Mouse (Mus musculus) layer of hippocampus, postnatal 25 days (tissue): ENCODE measurements around the gene Tab1. TPM values are rescaled to one million over a fixed set of nuclear protein-coding genes. Genes with fewer than 3 reads are reported as not detected.
"Not testable (repeated sequence)": the region's sequence is repeated elsewhere in the genome, so short reads cannot be mapped to it uniquely, and the experiment has no call there.

Experiments used
- DNase-seq, 2 experiments: peaks; one replicate each; pipeline ENCODE4 v3.0.0; 2022; ENCODE audit warnings: mixed read lengths in 2 of 2, low spot score in 1 of 2; ENCODE audit errors: extremely low spot score in 1 of 2
- total RNA-seq, 2 experiments: library from RNA; stranded (reverse); gene quantifications; 2 replicates each; pipeline ENCODE4 v1.2.3; 2021

The Tab1 gene
- total RNA-seq, 2 experiments from 2014 or later = 25.1 to 33.8 TPM

DNA sequence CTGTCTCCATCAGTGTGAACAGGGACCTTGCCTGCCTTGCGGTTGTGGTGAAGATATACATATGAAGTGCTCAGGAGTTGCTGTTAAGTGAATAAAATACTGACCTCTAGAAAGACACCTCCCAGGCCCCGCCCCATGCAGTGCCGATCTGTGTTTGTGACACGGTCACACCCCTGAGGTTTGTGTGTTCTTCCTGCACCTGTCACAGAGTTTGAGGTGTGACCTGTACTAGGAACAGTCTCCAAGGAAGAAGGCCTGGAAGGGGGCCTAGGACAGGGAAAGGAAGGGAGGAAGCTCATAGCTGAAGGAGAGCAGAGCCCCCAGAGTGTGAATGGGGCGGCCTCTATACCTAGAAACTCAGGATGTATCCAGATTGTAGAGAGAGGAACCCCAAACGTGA is 30.4 kb upstream of the Tab1 start:
- no peak for DNase-seq

DNA sequence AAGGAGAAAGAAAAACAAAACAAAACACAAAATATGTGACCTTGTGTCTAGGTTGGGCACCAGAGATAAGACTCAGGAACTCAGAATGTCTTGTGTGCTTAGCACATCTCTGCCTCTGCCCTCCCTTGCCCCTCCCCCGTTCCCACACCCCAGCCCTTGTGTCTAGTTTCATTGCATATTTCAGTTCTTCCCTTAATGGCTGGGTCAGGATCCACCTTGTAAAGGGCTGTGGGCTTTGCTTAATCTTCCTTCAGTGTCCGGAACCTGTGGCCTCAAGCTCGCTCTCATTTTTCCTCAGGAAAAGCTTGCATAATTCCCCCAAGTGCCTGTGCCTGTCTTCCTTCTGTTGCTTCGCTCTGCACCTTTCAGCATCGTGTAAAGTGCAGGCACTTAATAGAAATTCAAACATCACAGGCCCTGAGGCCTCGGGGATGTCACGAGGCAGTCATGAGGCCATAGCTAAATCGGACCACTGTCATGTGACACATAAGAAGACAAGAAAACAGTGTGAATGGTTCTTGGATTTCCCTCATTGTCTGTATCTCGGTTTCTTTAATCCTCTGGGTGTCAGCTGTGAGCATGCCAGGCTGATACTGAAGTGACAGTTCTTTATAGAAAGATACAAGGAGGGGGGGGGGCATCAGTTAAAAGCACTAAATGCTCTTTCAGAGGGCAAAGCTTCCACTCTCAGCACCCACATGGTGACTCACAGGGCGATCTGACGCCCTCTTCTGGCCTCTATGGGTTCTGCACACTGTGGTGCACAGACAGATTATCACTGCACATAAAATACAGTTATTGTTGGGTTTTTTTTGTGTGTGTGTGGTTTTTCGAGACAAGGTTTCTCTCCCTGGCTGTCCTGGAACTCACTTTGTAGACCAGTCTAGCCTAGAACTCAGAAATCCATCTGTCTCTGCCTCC is 27.2 kb upstream of the Tab1 start:
- no peak for DNase-seq

DNA sequence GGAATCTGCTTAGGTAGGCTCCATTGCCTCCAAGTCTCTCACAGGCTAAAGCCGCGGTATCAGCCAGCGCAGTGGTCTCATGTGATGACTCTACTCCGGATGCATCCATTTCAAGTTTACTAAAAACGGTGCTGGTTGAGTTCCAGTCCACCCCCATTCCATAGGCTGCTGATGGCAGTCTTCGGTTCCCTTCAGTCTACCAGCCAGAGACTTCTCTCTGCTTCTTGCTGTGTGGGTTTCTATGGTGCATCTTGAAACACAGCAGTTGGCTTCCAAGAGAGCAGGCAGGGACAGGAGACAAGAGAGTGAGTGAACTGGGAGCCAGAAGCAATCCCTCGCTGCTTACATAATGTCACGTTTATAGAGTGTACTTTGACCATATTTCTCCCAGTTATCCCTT is 25.8 kb upstream of the Tab1 start:
- no peak for DNase-seq

DNA sequence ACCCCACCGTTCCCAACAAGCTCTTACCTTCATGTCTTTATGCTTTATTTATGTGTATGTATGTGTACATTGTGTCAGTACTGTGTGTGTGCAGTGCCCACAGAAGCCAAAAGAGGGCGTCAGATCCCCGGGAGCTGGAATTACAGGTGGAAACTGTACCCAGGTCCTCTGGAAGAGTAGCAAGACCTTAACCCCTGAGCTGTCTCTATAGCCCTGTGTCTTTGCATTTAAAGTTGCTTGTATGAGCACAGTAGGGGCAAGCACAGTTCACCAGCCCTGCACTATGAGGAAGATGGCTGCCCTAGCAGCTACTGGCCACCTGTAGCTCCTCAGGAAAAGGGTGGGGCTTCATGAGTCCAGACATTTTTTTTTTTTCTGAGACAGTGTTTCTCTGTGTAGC is 25.4 kb upstream of the Tab1 start:
- DNase-seq = no peak

DNA sequence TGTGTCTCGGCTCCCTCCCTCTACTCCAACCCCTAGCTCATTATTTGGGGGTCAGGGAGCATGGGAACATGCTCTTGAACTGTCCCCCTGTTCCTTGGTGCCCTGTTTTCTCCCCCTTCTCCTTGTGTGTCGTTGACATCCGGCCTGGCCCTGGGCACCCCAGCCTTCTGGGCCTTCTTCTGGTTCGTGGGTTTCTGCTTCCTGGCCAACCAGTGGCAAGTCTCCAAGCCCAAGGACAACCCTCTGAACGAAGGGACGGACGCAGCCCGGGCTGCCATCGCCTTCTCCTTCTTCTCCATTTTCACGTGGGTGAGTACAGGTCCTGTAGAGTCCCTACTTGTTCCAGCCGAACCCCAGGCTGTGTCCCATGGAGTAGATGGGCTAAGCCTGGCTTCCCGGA is 21.5 kb upstream of the Tab1 start:
- DNase-seq = no peak

DNA sequence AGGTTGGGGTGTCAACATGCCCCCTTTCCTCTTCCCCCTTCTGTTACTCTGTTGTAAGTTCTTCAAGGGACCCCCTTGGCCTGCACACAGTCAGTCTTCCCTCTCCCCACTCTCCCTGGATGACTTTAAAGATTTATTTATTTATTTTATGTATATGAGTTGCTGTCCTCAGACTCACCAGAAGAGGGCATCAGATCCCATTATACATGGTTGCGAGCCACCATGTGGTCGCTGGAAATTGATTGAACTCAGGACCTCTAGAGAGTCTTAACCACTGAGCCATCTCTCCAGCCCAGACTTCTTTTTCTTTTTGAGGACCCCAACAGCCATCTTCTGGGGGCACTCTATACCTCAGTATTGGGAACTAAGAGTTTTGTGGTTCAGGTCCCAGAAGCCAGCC is 20.4 kb upstream of the Tab1 start:
- DNase-seq = no peak

DNA sequence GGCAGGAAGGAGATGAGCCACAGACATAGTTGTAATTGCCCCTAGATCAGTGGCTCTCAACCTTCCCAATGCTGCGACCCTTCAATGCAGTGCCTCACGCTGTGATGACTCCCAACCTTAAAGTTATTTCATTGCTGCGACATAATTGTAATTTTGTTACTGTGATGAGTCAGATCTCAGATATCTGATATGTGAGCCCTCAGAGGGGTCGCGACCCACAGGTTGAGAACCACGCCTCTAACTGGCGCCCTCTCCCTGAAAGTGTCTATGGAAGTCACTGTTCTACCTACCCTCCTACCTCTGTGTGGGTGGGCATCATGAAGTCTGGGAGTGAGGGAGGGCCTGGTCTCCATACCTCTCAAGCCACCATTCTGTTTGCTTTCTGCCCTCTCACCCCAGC is 18.5 kb upstream of the Tab1 start:
- no peak for DNase-seq

DNA sequence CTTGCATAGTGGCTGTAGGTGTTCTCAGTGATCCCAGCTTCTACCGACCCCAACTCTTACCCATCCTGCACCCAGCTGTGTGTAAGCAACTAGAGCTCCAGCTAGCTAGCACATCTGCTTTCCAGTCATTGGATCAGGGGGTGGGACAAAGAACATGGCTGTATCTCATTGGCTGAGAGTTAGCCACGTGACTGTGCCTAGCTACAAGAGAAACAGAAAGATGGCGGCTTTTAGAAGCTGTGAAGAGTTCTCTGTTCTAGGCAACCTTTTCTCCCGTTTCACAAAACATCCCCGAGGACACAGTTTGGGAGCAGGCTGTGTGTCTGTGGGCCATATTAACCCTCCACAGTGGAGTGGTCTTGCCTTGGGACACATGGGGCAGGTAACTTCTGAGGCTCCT is 17.7 kb upstream of the Tab1 start:
- no peak for DNase-seq

DNA sequence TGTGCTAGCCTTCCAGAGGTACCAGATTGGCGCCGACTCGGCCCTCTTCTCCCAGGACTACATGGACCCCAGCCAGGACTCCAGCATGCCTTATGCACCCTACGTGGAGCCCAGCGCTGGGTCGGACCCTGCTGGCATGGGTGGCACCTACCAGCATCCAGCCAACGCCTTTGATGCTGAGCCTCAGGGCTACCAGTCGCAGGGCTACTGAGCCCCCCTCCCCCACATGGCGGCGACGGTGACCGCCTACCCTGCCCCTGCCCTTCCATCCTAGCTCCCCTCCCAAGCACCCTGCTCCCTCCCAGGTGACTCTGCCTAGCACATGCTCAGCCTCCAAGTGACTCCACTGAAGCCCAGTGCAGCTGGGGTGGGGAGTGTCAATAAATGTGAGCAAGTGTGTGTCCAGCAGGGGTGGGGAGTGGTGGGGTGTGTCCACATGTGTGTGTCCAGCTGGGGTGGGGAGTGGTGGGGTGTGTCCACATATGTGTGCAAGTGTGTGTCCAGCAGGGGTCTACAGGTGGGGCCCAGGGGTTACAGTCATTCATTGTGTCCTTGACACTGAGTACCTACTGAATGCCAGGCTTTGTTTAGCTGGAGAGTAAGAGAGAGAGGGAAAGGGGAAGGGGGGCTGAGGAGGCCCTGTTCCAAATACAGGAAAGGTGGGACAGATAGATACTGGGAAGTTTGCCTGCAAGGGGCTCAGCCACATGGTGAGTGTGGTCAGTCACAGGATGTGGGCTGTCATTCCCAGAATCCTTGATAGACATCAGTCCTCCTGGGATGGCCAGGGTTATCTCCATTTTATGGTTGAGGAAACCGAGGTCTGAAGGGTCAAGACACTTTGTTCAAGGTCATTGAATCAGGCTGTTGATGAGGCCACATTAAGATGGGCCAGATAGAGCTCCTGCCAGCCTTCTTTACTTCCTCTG is 16.8 kb upstream of the Tab1 start:
- no peak for DNase-seq

DNA sequence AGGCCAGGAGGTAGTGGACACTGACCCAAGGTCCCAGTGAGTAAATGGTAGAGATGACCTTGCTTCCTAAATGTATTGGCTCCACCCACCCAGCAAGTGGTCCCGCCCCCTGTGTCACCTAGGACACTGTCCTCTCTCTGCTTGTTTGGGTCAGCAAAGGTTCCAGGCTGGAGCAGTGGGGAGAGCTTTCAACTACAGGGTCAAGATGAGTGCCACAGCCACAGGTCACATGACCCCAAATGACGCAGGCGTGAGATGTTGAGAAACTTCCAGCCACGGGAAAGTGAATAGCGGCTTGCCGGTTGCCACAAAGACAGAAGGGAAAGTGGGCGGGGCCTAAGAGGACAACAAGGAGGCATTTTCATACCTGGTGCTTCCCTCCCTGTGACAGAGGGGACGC is 15.8 kb upstream of the Tab1 start:
- no peak for DNase-seq

DNA sequence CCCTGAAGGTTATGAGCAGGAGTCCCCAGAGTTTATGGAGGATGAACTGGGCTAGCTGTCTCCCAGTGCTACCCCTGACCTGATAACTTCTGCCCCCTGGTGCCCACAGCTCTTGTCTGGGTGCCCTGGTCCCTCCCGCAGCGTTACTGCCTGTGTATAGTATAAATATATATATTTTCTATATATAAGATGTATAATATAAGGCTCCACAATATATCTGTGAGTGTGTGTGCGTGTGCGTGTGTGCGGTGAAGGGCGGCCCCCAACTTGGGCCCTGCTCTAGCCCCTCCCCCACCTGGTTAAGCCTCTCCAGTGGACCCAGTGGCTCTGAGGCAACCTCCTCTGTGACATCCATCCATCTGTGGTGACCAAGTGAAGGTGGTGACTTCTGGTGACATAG is 13.9 kb upstream of the Tab1 start:
- DNase-seq = no peak

DNA sequence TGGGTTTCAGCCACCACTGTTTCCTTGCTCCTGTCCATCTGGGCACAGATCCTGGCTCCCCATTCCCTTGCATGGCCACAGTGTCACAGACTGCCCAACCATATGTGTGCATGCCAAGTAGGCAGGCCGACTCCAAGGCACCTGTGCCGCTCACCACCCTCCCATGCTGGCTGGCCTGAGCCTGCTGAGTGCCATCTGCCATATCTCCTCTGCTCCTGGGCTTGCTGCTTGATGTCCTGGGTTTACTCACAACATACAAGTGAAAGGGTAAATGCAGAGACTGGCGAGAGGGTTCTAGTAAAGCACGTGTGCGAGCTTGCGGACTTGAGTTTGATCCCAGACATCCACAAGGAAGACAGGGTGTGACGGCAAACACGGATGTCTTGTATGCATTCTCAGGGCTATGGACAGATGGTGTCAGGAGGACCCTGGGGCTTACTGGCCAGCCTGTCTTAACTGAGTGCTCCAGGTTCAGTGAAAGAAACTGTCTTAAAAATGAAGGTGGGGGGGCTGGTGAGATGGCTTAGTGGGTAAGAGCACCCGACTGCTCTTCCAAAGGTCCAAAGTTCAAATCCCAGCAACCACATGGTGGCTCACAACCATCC is 11.1 kb upstream of the Tab1 start:
- no peak for DNase-seq

DNA sequence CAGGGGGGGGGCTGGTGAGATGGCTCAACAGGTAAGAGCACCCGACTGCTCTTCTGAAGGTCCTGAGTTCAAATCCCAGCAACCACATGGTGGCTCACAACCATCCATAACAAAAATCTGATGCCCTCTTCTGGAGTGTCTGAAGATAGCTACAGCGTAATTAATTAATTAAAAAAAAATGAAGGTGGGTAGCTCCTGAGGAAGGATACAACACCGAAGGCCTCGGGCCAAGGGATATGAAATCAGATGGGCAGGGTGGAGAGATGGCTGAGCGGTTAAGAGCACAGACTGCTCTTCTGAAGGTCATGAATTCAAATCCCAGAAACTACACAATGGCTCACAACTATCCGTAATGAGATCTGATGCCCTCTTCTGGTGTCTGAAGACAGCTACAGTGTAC is 10.5 kb upstream of the Tab1 start:
- not testable (repeated sequence) for DNase-seq

DNA sequence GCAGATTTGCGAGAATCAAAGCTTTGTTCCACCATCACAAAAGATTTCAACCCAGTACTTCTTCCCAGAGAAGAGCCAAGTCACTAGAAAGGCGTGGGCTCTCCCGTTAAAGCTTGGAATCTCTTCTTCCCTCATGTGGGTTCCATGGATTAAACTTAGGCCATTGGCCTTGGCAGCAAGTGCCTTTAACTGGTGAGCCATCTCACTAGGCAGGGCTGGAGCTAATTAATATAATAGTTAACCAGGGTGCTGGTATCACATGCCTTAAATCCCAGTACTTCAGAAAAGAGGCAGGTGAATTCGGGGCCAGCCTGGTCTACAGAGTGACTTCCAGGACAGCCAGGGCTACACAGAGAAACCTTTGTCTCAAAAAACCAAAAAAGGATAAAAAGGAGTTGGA is 8.3 kb upstream of the Tab1 start:
- no peak for DNase-seq

DNA sequence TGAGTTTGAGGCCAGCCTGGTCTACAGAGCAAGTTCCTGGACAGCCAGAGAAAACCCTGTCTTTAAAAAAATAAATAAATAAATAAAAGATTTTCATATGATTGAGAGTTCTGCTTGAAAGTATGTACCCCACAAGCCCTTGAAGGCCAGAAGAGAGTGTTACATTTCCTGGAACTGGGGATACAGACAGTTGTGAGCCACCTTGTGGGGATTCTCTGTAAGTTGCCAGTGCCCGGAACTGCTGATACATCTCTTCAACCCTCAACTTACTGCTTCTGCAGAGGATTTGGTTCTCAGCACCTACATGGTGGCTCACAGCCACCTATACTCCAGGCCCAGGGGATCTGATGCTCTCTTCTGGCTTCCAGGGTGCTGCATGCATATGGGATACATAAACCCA is 5.7 kb upstream of the Tab1 start:
- no peak for DNase-seq

DNA sequence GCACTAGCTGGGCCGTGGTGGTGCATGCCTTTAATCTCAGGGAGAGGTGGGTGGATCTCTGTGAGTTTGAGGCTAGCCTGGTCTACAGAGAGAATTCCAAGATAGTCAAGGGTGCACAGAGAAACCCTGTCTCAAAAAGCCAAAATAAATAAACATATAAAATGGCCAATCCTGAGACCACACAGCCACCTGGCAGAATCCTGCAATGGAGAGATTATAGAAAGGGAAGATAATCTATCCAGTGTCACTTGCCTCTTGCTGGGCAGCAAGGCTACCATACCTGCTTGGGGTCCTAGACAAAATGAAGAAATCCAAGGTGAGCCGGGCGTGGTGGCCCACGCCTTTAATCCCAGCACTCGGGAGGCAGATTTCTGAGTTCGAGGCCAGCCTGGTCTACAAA is 2.9 kb upstream of the Tab1 start:
- DNase-seq = no peak

DNA sequence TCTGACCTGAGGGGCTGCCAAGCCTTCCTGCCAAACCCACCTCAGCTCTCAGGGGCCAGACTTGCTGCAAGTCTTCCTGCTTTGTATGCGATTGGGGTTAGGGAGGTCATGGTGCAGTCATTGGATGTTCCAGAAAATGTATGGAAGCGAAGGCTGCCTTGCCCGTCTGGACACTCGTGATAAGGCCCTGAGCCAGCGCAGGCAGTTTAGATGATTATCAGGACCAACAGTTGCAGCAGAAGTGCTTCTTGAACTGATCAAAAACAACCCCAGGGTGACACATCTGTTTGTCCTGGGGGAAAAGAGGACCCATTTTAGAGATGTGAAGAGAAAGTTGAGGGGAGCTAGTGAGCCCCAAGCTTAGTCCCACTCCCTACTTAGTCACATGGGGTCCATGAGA is 2.2 kb upstream of the Tab1 start:
- DNase-seq = no peak

DNA sequence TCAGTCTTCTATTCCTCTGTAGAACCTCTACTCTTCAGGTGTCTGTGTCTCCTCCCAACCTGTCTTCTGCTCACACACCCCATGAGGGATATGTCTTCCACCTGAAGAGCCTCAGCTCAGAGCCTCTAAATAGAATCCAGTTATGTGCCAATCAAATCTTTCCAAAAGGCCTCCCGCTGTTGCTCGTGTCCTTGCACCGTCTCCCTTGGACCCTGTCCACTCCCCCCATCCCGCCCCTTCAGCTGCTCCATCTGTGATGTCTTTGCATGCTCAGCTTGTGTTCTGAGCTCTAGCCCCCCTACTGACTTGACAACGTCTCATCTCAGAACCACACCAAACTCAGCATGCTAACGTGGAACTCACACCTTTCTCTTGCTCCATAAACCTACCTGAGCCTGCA is 1.5 kb upstream of the Tab1 start:
- no peak for DNase-seq

DNA sequence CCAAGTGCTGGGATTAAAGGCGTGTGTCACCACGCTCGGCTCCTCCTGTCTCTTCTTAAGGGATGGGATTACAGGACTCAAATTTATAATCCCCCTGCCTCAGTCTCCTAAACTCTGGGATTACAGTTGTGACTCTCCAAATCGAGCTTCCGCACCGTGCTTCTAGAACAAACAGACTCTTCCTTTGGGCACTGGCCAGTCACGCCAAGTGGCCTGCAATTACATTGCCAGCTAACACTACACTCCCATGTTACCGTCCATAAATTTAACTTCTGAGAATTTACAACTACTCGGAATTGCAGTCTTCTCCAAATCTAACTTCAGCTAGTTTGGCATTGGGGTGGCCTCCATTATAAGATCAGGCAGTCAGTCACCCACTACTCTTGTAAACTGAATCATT is 475 bp upstream of the Tab1 start:
- no peak for DNase-seq

DNA sequence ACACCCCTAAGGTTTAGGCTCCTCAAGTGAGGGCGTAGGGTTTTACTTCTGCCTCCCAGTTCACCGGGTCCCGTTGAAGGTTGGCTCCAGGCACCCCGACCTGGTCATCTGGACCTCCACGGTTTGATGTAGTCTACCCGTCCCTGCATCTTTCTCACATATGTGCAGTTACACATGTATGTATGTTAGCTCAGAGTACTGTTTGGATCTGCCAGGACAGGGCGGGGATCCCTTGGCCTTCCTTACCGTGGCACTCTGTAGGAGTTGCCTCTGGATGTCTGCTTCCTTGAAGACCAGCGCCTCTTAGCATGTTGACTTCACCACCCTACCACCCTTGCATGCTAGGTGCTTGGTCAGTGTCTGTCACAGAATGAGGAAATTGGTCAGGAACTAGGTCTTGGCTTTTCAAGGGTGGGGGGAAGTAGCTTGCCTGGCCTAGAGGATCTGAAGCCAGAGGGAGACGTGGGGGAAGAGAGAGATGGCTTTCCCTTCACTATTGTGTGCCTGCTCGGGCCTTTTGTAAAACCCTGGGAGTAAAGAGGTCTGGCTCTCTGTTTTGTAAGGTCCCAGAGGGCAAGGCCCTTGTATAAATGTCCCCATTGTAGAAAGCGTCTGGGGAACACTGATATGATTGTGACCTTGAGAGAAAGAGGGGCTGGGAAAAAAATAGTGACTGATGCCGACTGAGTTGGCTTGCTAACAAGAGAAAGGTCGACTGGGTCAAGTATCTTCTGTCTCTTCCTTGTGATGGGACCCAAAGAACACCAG is 939 bp downstream of the Tab1 start:
- peak in 1 of 2 experiments; percentile 19 for DNase-seq
